Mouse (Mus musculus) liver, adult 2 months (tissue): ENCODE measurements around the gene Osbpl9. TPM values are rescaled to one million over a fixed set of nuclear protein-coding genes. Genes with fewer than 3 reads are reported as not detected.
A peak's percentile ranks its signal among the peaks of the same experiment; 100 is the strongest.

ENCODE experiments used
- DNase-seq: peaks from one replicate; pipeline ENCODE4 v3.0.0-alpha.2; 2011; ENCODE audit warnings: low read depth, low spot score; ENCODE audit errors: extremely low read depth
- H3K27ac ChIP-seq: fragments of 200-500 bp; replicated peaks from 2 replicates; pipeline ENCODE4 v1.5.1; 2012; ENCODE audit warnings: low read depth, mild to moderate bottlenecking, control low read depth, inconsistent platforms, low read length; ENCODE audit not compliant: insufficient read depth
- H3K27me3 ChIP-seq: fragments of 200-500 bp; 2 replicates; pipeline ENCODE4 v1.6.1; 2012; ENCODE audit warnings: mild to moderate bottlenecking, moderate library complexity, low read length, inconsistent platforms; ENCODE audit not compliant: control insufficient read depth, insufficient read depth
- H3K36me3 ChIP-seq: fragments of 200-500 bp; 2 replicates; pipeline ENCODE4 v1.6.1; 2012; ENCODE audit warnings: low read length, inconsistent platforms; ENCODE audit not compliant: control insufficient read depth, insufficient read depth
- H3K4me1 ChIP-seq: fragments of 200-500 bp; 2 replicates; pipeline ENCODE4 v1.6.1; 2011; ENCODE audit warnings: low read length; ENCODE audit not compliant: control insufficient read depth, insufficient read depth
- H3K4me3 ChIP-seq: fragments of 200-500 bp; 2 replicates; pipeline ENCODE4 v1.5.1; 2011; ENCODE audit warnings: low read depth, mild to moderate bottlenecking, control low read depth, low read length, moderate library complexity; ENCODE audit not compliant: insufficient read depth
- H3K79me2 ChIP-seq: fragments of 200-500 bp; 2 replicates; pipeline ENCODE4 v1.6.1; 2012; ENCODE audit warnings: inconsistent platforms, mild to moderate bottlenecking, low read length, moderate library complexity; ENCODE audit not compliant: control insufficient read depth, insufficient read depth
- H3K9ac ChIP-seq: fragments of 200-500 bp; 2 replicates; pipeline ENCODE4 v1.6.1; 2012; ENCODE audit warnings: low read depth, mild to moderate bottlenecking, control low read depth, inconsistent platforms, low read length
- CTCF ChIP-seq: fragments of 200-500 bp; IDR thresholded peaks from 2 replicates; pipeline ENCODE4 v1.5.1; 2011; ENCODE audit warnings: low read depth, low read length, control low read depth
- POLR2A ChIP-seq: fragments of 200-500 bp; IDR thresholded peaks from 2 replicates; pipeline ENCODE4 v1.6.1; 2011; ENCODE audit warnings: low read length, control low read depth; ENCODE audit not compliant: insufficient read depth; ENCODE audit errors: extremely low read depth
- WGBS: fragments of 180-500 bp; shearing (Covaris S2); methylation state at CpG from one replicate; pipeline ENCODE4 v1.1.7; 2018; 5-methylcytosine and 5-hydroxymethylcytosine counted together
- polyA plus RNA-seq: library from polyadenylated mRNA; depleted of rRNA; stranded (reverse); fragments of >200 nt; gene quantifications from 2 replicates; pipeline ENCODE4 v1.2.3, GENCODE M21; 2012
- total RNA-seq: library from RNA; depleted of rRNA; stranded (reverse); fragments of >200 nt; gene quantifications from 2 replicates; pipeline ENCODE4 v1.2.3, GENCODE M21; 2014

The Osbpl9 gene
- total and polyA plus RNA-seq, 2 experiments = 125 to 128 TPM

GRCm38 (mm10) chr4:109143091-109143490 is 59.0 kb downstream of the Osbpl9 start:
- Histone ChIP-seq H3K79me2 (peaks cover 13% of the 10 kb centered on the region; the same call in 1 of the 2 replicates), H3K36me3 (no peaks in the 10 kb centered on the region), H3K4me3 (no peak overlapping the region), H3K27me3 (no peaks in the 10 kb centered on the region), H3K27ac (peak overlapping the region; percentile 65), H3K9ac (no peak overlapping the region), H3K4me1 (peaks cover 30% of the 10 kb centered on the region)
- 24% methylated on average over 1 of the region's 1 CpGs for WGBS
- DNase-seq = no peak
- TF ChIP-seq CTCF = no peak
- no peak for TF ChIP-seq POLR2A

DNA sequence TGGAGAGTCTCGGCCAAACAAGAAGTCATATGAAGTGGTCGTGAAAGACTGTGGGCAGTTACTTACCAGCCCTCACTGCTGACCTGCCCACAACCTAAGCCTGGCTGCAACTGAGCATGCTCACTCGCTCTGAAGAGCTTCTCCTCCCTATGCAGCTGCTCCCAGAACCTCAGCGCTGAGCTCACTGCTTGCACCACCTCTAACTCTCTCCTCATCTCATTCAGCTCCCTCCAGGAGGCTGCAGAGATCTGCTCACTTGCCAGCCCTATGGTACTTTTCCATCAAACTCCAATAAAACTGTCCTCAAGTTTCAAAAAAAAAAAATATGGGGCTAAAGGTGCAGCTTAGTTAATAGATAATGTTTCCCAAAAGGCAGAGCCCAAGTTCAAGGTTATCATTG is 63.5 kb downstream of the Osbpl9 start:
- peak overlapping the region; percentile 17 for H3K9ac ChIP-seq
- TF ChIP-seq POLR2A (no peak), CTCF (no peak)
- peak overlapping the region; percentile 3 for H3K4me3 ChIP-seq
- no peaks in the 10 kb centered on the region for H3K36me3 ChIP-seq
- H3K79me2 ChIP-seq = peaks cover 6% of the 10 kb centered on the region; the same call in 1 of the 2 replicates
- H3K4me1 ChIP-seq = peaks cover 26% of the 10 kb centered on the region
- WGBS = 32% methylated on average over 4 of the region's 4 CpGs
- peak overlapping the region; percentile 68 for H3K27ac ChIP-seq
- peak; percentile 96 for DNase-seq
- no peaks in the 10 kb centered on the region for H3K27me3 ChIP-seq

DNA sequence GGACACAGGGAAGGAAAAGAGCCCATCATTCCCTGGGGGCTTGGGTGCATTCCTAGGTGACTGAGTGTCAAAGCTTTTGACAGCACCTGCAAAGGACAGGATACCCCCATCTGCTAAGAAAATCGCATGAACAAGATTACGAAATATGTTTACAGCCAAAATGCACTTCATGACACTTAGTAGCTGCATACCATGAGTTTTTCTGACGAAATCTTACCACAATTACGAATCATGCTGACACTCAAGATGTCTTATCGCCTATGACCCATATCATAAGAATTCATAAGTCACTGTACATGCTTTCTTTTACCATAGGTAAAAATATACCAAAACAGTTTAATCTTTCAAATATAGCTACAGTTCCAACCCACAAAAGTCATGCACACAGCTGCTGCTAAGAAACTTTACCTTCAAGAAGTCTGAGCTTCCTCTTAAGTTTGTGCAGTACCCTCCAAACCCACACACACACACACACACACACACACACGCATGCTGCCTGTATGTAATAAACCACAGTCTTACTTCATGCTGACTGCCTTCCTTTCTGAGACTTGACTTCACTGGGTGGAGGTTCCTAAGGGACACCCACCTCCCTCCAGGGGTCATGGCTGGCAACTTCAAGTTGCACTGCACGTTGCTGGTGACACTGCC is 65.5 kb downstream of the Osbpl9 start:
- Histone ChIP-seq H3K9ac (no peak overlapping the region), H3K27ac (no peak overlapping the region), H3K4me3 (no peak overlapping the region), H3K36me3 (peaks cover 2% of the 10 kb centered on the region; the same call in 1 of the 2 replicates), H3K4me1 (peaks cover 19% of the 10 kb centered on the region), H3K27me3 (no peaks in the 10 kb centered on the region), H3K79me2 (peaks cover 10% of the 10 kb centered on the region)
- no peak for TF ChIP-seq CTCF
- TF ChIP-seq POLR2A = no peak
- peak; percentile 26 for DNase-seq
- 59% methylated on average over 7 of the region's 7 CpGs for WGBS

- Histone ChIP-seq H3K36me3 (peaks cover 2% of the 10 kb centered on the region; the same call in 1 of the 2 replicates), H3K4me1 (peaks cover 16% of the 10 kb centered on the region), H3K79me2 (peaks cover 11% of the 10 kb centered on the region), H3K27me3 (no peaks in the 10 kb centered on the region), H3K27ac (no peak overlapping the region), H3K9ac (no peak overlapping the region), H3K4me3 (no peak overlapping the region)
- DNase-seq = no peak
- 90% methylated on average over 3 of the region's 3 CpGs for WGBS
- no peak for TF ChIP-seq POLR2A
- TF ChIP-seq CTCF = no peak
Observed at GRCm38 (mm10) chr4:109134955-109135354, 67.1 kb downstream of the Osbpl9 start.

DNA sequence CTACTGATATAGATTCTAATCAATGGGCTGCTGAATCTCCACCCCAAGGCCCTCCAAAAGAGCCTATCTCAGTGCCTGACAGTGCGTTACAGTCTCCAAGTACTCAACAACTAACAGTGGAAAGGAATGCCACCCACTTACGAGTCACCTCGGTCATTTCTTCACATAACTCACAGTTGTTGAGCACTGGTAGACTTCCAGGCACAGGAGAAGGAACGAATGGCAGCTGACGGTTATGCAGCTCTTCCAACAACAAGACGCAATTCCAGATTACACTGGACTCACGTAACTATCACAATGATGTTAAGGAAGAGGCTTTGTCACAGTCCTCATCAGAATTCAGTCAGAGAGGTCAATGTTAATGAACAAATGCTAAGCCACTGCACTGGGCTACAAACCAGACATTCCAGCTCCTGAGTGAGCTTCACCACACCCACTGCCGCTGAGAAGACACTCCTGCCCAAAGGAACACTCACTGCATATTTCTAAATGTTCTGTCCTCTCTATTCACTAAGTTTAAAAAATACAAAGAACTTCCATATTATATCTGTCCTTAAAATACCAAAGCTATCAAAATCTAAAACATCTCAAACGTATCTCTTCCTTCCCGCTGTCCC is 70.7 kb downstream of the Osbpl9 start:
- Histone ChIP-seq H3K4me3 (no peak overlapping the region), H3K27ac (no peak overlapping the region), H3K79me2 (peaks cover 9% of the 10 kb centered on the region), H3K36me3 (peaks cover 2% of the 10 kb centered on the region; the same call in 1 of the 2 replicates), H3K4me1 (no peaks in the 10 kb centered on the region; the same call in 1 of the 2 replicates), H3K27me3 (no peaks in the 10 kb centered on the region), H3K9ac (no peak overlapping the region)
- TF ChIP-seq POLR2A (no peak), CTCF (no peak)
- 96% methylated on average over 10 of the region's 10 CpGs for WGBS
- DNase-seq = no peak

- no peak for DNase-seq
Observed at GRCm38 (mm10) chr4:109128971-109129370, 73.1 kb downstream of the Osbpl9 start.

More at GRCm38 (mm10) chr4:109128971-109129370, 73.1 kb downstream of the Osbpl9 start:
- no peak for TF ChIP-seq CTCF
- no peak for TF ChIP-seq POLR2A
- peaks cover 14% of the 10 kb centered on the region for H3K79me2 ChIP-seq
- H3K27ac ChIP-seq = no peak overlapping the region
- no peak overlapping the region for H3K9ac ChIP-seq
- H3K4me1 ChIP-seq = peaks cover 2% of the 10 kb centered on the region; the same call in 1 of the 2 replicates
- no peak overlapping the region for H3K4me3 ChIP-seq
- no peaks in the 10 kb centered on the region for H3K27me3 ChIP-seq
- peaks cover 4% of the 10 kb centered on the region; the same call in 1 of the 2 replicates for H3K36me3 ChIP-seq
